Mouse (Mus musculus) CD4-positive, CD25-positive, alpha-beta regulatory T cell, adult 2 months (primary cell): ENCODE results near the gene Ceacam18.
"Not testable (repeated sequence)": the region's sequence is repeated elsewhere in the genome, so short reads cannot be mapped to it uniquely, and the experiment has no call there.

ENCODE experiments used
- DNase-seq: peaks from one replicate; pipeline ENCODE4 v3.0.0-alpha.2; 2012; ENCODE audit warnings: low read depth, low spot score

The Ceacam18 gene

DNA sequence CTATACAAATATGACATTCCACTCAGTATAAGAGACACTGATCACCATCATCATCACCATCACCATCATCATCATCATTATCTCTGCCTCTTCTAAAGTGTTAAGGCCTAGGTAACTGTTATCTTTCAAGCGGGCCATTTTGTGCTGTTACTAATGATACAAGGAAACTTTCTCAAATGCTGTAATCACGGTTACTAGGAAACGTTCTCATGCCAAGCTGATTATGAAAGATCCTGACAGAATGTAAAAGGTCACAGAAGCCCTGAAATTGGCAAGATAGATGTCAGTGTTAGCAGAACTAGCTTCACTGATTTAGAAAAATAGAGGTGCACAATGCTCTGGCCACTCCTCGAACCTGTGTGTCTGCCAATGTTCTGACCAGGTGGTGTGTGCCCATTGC is 32.7 kb downstream of the Ceacam18 start:
- DNase-seq, result not testable (repeated sequence)

DNA sequence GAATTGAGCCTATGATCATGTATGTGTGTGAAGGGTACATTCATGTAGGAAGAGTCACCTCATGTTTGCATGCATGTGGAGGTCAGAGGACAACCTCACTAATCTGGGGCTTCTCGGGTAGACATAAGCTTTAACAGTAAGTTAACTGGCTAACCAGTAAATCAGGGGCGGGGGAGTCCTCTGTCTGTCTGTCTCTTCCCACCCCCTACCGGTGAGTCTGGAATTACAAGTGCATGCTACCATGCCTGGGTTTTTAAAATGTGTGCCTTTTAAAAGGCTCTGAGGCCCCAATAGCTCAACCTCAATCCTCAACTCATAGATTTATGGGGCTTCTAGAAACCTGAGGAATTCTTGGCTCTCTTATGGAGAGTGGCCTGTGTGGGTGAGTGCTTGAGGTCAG is 34.1 kb downstream of the Ceacam18 start:
- DNase-seq, result peak; percentile 76

DNA sequence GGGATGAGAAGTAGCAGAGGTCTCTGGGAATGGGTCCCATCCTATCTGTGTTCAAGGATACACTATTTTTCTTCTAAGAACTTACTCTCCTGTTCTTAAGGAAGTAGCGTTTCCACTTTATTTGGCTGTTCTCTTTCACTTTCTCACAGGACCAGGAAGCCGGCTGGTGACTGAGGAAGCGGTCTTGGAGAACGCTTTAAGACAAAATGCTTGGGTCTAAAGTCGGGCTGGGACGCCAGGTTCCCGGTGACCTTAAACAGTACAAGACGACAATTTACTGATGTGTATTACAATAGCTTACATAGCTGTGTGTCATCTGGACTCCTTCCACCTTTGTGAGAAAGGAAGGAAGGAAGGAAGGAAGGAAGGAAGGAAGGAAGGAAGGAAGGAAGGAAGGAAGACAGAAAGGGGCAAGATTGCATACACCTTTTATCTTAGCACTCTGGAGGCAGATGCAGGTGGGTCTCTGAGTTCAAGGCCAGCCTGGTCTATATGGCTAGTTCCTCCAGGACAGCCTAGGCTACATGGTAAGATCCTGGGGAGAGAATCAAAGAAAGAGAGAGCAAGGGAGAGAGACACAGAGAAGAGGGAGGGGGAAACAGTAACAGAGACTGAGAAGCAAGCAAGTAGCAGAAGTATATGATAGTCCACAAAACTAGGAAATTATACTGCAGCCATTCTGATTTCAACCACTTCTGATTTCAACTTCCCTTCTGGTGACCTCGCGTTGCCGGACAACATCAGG is 36.7 kb downstream of the Ceacam18 start:
- DNase-seq, result no peak

DNA sequence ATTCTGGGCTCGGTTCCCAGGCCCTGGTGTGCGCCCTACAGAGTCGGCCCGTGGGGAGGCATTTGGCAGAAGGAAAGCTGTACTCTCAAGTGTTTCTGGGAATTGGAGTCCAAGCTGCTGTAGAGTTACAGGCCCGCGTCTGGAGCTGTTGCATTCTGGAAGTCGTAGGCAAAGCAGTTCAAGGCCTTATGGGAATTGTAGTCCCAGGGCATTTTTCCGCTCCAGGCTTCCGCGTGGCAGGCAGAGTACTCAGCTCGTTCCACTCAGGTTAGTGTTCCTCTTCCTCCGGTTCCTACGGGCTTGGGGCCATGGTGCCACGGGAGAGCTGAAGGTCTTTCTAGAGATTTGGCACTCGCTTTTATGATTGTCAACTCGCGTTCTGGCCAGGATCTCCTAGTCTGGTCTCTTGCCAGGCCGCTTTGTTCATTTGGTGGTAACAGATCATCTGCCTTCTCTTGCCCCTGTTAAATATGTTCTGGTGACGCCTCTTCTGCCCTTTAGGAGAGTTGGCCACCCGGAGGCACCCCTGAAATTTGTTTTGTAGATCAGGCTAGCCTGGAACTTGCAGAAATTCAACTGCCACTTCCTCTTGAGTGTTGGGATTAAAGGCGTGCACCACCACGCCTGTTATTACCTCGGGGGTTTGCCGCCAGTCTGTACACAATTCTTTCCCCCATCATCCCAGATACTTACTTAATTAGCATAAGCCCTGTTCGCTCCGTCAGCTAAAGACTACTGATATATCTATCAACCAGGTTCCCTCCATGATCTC is 37.5 kb downstream of the Ceacam18 start, which contains the start of gene Ctu1:
Ctu1 (plus strand) TSS at position 208 of the 772 bp plus-strand sequence.
- peak; percentile 92 for DNase-seq

DNA sequence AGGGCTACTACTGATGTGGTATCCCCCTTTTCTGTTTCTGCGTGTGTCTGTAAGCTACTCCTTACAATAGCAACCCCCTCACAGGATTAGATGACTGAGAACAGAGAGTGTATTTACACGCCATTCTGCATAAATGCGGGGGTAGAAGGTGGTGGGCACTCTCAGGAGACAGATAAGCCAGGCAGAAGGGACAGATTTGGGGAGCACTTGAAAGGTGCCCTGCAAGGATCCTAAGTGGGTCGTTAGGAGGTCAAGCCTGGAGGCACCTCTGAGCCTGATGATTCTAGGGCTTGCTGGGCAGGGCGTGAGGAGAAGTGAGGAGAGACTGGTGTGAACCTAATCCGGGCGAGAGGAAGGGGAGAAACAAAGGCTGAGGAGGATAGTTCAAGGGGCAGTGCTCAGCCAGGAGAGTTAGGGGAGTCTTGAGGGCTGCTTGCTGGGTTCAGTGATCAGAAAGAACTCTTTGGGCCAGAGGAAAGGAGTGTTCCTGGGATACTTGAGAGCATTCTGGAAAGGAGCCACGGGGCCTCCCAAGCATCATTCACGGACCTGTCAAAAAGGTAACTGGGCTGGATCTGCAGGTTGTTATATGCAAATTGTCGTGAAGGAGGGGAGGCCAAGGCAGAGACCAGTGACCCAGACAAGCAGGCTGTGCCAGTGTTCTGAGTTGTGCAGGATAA is 38.2 kb downstream of the Ceacam18 start:
- no peak for DNase-seq

DNA sequence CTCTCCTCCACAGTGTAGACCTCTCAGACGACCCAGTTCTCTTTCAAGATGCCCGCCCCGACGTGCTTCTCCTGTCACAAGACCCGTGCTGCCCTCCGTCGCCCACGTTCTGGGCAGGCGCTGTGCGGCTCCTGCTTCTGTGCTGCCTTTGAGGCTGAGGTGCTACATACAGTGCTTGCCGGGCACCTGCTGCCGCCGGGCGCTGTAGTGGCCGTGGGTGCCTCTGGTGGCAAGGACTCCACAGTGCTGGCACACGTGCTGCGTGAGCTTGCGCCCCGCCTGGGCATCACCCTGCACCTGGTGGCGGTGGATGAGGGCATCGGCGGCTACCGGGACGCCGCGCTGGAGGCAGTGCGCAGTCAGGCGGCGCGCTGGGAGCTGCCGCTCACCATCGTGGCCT is 40.6 kb downstream of the Ceacam18 start:
- DNase-seq, result no peak

DNA sequence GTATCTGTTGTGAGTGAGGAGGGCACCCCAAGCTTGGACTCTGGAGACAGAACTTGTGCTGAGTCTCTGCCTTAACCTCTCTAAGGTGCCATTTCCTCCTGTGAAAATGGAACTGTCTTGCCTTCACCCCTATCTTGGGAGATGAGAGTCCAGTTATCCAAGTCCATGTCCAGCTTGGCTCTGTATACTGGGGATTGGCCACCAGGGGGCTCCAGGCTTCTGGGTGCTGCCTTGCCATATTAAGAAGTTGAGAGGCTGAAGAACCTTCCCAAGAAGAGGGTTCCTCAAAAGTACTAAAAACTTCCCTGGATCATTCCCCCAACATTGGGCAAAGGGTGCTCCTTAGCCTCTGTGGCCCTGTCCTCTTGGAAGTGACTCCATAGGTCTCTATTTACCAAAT is 44.0 kb downstream of the Ceacam18 start:
- peak; percentile 55 for DNase-seq

DNA sequence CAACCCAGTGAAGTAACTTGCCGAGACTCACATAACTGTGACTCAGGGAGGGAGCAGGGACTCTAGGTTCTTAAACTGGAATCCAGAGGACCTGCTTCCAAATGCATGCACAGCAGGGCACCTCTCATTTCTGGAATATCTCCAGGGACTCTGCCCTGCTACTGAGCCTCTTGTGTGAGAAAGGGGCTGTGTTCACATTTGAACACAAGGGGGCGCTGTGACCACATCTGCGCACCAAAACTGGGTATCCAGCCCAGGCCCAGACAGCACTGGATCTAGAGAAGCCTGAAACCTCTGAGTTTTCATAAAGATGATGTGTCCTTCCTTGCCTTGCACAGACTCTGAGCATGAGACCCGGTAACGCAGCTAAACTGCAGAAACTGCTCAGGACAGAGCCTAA is 46.5 kb downstream of the Ceacam18 start:
- peak; percentile 77 for DNase-seq

DNA sequence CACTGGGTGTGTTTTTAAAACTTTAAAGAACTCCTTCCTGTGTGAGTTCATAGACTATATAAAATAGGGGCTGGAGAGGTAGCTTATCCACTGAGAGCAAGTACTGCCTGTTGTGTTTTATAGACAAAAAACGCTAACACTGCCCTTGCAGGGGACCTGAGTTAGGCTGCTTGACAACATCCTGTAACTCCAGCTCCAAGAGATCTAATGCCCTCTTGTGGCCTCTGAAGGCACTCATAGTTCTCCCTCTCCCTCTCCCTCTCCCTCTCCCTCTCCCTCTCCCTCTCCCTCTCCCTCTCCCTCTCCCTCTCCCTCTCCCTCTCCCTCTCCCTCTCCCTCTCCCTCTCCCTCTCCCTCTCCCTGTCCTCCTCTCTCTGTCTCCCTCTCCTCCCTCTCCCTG is 48.0 kb downstream of the Ceacam18 start:
- DNase-seq, result not testable (repeated sequence)

DNA sequence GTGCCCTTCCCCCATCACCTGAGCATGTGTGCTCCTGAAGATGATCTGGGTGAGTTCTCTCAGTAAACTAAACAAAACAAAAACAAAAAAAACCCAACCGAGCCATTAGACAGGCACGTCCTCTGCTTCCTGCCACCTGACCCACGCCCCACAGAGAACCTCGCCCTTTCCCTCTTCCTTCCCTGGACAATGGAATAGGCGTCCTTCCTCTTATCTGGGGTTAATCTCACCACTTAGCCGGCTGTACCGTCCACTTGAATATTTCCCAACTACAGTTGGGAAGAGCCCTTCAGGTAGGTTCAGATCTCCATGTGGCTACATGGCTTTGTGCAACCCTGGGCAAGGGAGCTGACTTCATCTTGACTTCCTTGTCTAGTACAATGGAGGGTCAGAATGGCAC is 50.6 kb downstream of the Ceacam18 start:
- no peak for DNase-seq

DNA sequence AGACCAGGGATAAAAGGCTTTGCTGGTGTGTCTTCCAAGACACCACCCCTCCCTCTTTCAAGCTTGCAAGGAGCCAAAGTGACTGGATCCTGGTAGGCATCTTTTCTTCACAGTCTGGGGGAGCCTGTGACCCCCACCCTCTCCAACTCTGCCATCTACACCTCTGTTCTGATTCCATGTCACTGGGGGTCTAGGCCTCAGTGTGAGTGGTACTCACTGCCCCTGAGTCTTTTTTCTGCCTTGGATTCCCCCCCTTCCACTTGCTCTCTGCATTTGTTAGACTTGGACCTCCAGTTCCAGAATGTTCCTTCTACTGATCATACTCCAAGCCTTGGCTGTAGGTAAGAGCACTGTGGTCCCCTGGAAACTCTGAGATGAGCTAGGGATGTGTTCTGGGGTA is 55.6 kb downstream of the Ceacam18 start, which contains the start of gene Klk14:
Klk14 (plus strand) TSS at position 301 of the 400 bp plus-strand sequence.
- no peak for DNase-seq
